Mouse (Mus musculus) liver, adult 2 months (tissue): ENCODE data around the gene Hlx.

ENCODE experiments used
- CTCF ChIP-seq: fragments of 200-500 bp; IDR thresholded peaks from 2 replicates; pipeline ENCODE4 v1.5.1; 2011; ENCODE audit warnings: low read depth, low read length, control low read depth
- POLR2A ChIP-seq: fragments of 200-500 bp; IDR thresholded peaks from 2 replicates; pipeline ENCODE4 v1.6.1; 2011; ENCODE audit warnings: low read length, control low read depth; ENCODE audit not compliant: insufficient read depth; ENCODE audit errors: extremely low read depth

- no peak for TF ChIP-seq POLR2A
- peak; percentile 90 for TF ChIP-seq CTCF
These were observed 5.6 kb upstream of the Hlx start for GRCm38 (mm10) chr1:184737876-184738479.
